Mouse (Mus musculus) cerebellum, postnatal 25 days (tissue): ENCODE measurements around the gene Akap8.

ENCODE experiments used
- DNase-seq, 2 experiments: peaks; one replicate each; pipeline ENCODE4 v3.0.0; 2021; ENCODE audit warnings: mixed read lengths in 2 of 2

The Akap8 gene

GRCm38 (mm10) chr17:32281611-32282310, 39.3 kb downstream of the Akap8 start:
- no peak for DNase-seq

DNA sequence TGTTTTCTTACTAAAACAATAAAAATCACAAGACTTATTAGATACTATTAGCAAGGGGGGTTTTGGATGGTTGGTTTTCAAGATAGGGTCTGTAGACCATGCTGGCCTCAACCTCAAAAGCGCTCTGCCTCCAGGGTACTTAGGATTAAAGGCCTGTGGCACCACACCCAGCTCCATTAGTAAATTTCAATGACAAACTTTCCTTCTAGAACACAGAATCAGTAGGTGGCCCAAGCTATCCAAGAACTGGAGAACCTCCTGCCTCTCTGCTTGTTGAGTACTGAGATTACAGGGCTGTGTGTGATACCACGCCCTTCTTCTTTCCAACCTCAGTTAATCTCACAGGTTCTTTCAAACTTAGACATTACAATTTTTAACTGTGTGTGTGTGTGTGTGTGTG, 39.9 kb downstream of the Akap8 start:
- DNase-seq, result no peak

- no peak for DNase-seq
Measured at GRCm38 (mm10) chr17:32280575-32280974, 40.5 kb downstream of the Akap8 start.

DNA sequence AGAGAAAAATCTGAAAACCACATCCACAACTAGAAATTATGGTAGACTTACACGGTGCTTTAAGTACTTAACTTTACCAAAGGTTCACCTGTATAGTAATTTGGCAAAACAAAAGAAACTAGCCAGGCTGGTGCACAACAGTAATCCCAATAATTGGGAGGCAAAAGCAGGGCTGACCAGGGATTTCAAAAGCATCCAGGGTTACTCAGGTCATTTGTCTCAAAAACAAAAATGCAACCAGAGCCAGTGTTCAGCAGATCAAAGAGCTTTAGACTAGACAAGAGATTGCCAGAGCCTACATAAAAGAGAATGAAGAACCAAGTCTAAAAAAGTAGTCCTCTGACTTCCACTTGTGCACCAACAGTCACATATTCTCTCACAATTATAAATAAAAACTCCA, 43.8 kb downstream of the Akap8 start:
- DNase-seq, result no peak

- no peak for DNase-seq
Measured at GRCm38 (mm10) chr17:32275568-32275967, 45.5 kb downstream of the Akap8 start.

DNA sequence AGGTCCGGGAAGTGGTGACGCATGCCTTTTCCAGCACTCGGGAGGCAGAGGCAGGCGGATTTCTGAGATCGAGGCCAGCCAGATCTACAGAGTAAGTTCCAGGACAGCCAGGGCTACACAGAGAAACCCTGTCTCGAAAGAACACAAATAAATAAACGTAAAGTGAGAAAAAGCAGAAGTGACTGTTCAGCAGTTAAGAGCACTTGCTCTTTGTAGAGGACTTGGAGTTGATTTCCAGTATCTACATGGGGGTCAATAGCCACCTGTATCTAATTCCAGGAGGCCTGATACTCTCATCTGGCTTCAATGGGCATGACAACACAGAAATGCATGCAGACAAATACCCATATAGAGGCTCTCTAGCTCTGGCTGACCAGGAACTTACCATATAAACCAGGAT, 51.9 kb downstream of the Akap8 start:
- DNase-seq, result no peak

GRCm38 (mm10) chr17:32268540-32268960, 52.5 kb downstream of the Akap8 start:
- DNase-seq, result peak; percentile 52 to 63

- no peak for DNase-seq
Measured at GRCm38 (mm10) chr17:32268096-32268495, 52.9 kb downstream of the Akap8 start.

- no peak for DNase-seq
Measured at GRCm38 (mm10) chr17:32267617-32268016, 53.4 kb downstream of the Akap8 start.

DNA sequence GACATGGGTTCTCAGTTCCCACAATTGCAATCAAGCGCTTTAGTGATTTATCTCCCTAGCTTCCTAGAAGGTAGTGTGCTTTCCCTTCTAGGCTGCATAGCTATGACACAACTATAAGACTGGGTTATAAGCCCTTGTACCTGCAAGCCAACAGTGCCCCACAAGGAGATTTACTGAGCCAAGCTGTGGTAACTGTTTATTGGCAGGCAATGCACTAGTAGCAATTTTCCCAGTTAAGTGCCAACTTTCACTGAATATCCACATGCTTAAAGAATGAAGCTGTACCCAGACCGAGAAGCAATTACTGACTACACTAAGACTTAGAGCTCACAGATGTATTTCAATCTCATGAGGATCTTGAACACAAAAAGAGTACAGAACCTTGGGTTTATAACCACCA, 57.4 kb downstream of the Akap8 start:
- DNase-seq, result peak in 1 of 2 experiments; percentile 34

- DNase-seq, result peak in 1 of 2 experiments; percentile 32
Measured at GRCm38 (mm10) chr17:32262831-32263559, 58.0 kb downstream of the Akap8 start.

- DNase-seq, result no peak
Measured at GRCm38 (mm10) chr17:32258869-32259268, 62.2 kb downstream of the Akap8 start.

DNA sequence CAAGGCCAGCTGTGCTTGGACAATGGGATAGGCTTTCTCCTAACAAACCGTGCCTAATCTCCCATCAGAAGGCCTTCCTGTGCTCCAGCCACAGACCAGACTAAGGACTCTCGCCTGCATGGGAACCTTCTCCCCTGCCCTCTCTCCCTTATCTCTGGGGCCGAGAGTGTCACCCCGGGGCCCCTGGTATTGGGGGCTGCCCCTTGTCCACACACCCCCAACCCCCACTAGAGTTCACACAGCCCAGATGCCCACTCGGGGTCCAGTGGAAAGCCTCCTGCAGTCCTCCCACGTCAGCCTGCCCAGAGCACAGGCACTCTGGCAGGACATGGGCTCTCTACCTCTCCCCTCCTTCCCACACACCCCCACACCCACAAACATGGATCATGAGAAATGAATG, 63.1 kb downstream of the Akap8 start:
- DNase-seq, result no peak

DNA sequence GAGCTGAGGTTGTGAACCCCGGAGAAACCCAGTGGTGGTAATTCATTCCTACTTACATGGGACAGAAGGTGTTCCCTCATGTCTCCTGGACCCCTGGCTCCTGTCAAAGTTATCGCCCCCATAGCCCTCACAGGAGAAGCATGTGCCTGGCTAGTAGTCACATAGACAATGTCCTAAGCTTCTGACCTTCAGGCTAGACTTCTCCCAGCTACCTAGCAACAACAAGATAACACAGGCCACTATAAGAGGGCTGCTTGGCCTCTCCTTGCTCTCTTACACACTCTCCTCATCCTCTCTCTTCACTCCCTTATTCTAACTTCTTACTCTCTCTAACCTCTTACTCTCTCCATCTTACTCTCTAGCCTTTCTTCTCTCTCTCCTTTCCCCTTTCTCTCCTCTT, 63.6 kb downstream of the Akap8 start:
- DNase-seq, result no peak

DNA sequence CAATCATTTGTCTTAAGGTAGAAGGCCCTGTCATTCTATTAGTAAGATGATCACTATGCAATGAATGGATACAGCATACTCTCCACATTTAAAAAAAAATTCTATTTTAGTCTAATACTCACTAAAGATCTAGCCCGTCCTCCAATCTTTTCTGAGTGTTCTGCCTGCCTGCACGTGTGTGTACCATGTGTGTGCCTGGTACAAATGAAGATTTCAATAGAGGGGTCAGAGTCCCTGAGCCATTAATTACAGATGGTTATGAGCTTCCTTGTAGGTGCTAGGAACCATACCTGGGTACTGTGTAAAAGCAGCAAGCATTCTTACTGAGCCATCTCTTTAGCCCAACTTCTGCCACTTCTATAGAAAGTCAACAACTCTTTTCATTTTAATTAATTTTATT, 64.1 kb downstream of the Akap8 start:
- DNase-seq, result no peak
